Mouse (Mus musculus): ENCODE data around the gene Pccb. TPM values are rescaled to one million over a fixed set of nuclear protein-coding genes. Genes with fewer than 3 reads are reported as not detected.

Pccb gene
- total RNA-seq, 4 experiments from 2014 or later, result 105 to 121 (median 110) TPM

GRCm38 (mm10) chr9:100987006-100987405, 47.7 kb downstream of the Pccb start:
- DNase-seq (ENCODE audit: low spot score), result no peak

- no peak for DNase-seq (ENCODE audit: low spot score)
Observed at GRCm38 (mm10) chr9:100984381-100985310, 50.1 kb downstream of the Pccb start.

- DNase-seq (ENCODE audit: low spot score), result no peak
Observed at GRCm38 (mm10) chr9:100982786-100983185, 51.9 kb downstream of the Pccb start.

GRCm38 (mm10) chr9:100979260-100979659, 55.4 kb downstream of the Pccb start:
- no peak for DNase-seq (ENCODE audit: low spot score)

- DNase-seq (ENCODE audit: low spot score), result no peak
Observed at GRCm38 (mm10) chr9:100978666-100979065, 56.0 kb downstream of the Pccb start.

GRCm38 (mm10) chr9:100969461-100969860, 65.2 kb downstream of the Pccb start:
- DNase-seq (ENCODE audit: low spot score), result no peak

GRCm38 (mm10) chr9:100964106-100964505, 70.6 kb downstream of the Pccb start:
- DNase-seq (ENCODE audit: low spot score), result no peak

- DNase-seq (ENCODE audit: low spot score), result no peak
Observed at GRCm38 (mm10) chr9:100963428-100963912, 71.2 kb downstream of the Pccb start.

GRCm38 (mm10) chr9:100962903-100963427, 71.7 kb downstream of the Pccb start:
- DNase-seq (ENCODE audit: low spot score), result no peak

GRCm38 (mm10) chr9:100951481-100951880, 83.2 kb downstream of the Pccb start:
- DNase-seq (ENCODE audit: low spot score), result peak; percentile 14

GRCm38 (mm10) chr9:100944677-100945365, 89.9 kb downstream of the Pccb start:
- no peak for DNase-seq (ENCODE audit: low spot score)

GRCm38 (mm10) chr9:100942042-100942441, 92.7 kb downstream of the Pccb start:
- DNase-seq (ENCODE audit: low spot score), result no peak

Other genes with a start within 250 kb of the Pccb start
- 10 to 100 TPM; 30.6 to 35.1 (median 34.1) TPM for gene Msl2, start 39.2 kb upstream of the Pccb start, total RNA-seq (2022)
- 100 to 1,000 TPM; 204 to 239 (median 221) TPM for gene Ppp2r3a, start 216.9 kb upstream of the Pccb start, total RNA-seq (2022)